ENCODE assay signal across 28 mouse cellular contexts in genomic region chr5:105530576-105530975, GRCm38 (mm10). TPM values are rescaled to one million over a fixed set of nuclear protein-coding genes. Genes with fewer than 3 reads are reported as not detected.
DNase-seq lines count a peak whose midpoint lies in the region; ATAC-seq and TF ChIP-seq lines count a peak whose summit lies in the region.
"Had no signal": no experiment of that assay in that cellular context is flagged by ENCODE, and none has a peak within 500 bp of the region (broad histone marks: within the 10 kb centered on the region; RNA-seq: fewer than 3 reads in every experiment).

No protein-coding gene starts in this region.

- DNase-seq in heart, adult 9 months (ENCODE audit: low spot score in 2 of 2): no peak
- no peak for DNase-seq in liver, postnatal 0 days
- DNase-seq in liver, embryonic 11.5 days (ENCODE audit: low spot score): no peak
- DNase-seq in NIH3T3 (ENCODE audit: low read depth): peak; percentile 73
- DNase-seq in lung, postnatal 25 days (ENCODE audit: low spot score): peak; percentile 50
- no peak for DNase-seq in embryo, embryonic 10.5 days (ENCODE audit: low spot score)
- DNase-seq: adrenal gland, postnatal 10 days; cerebellum, adult 11 months; cerebellum, adult 9-11 months; heart, postnatal 14 days; kidney, postnatal 10 days; layer of hippocampus, postnatal 36 days; liver; thymus, adult 2 months; thymus, postnatal 36 days had no signal

- H3K27me3 ChIP-seq in heart, embryonic 15.5 days: no peaks in the 10 kb centered on the region
- H3K27me3 ChIP-seq in liver, postnatal 0 days (ENCODE audit: insufficient read depth, low read length): no peaks in the 10 kb centered on the region
- H3K27me3 ChIP-seq in liver, embryonic 11.5 days (replicated peaks; ENCODE audit: control insufficient read depth, insufficient read depth, low read length): no peaks in the 10 kb centered on the region
- H3K27me3 ChIP-seq: CH12.LX; embryonic facial prominence, embryonic 13.5 days; forebrain, embryonic 15.5 days; hindbrain, embryonic 12.5 days; intestine, embryonic 15.5 days; liver, embryonic 15.5 days; megakaryocyte, embryonic 14.5 days; midbrain, embryonic 12.5 days; neural tube, embryonic 13.5 days; Patski had no signal

- H3K4me2 ChIP-seq in heart, embryonic 15.5 days: no peak overlapping the region
- no peak overlapping the region for H3K4me2 ChIP-seq in liver, postnatal 0 days (ENCODE audit: low read depth, low read length)
- no peak overlapping the region for H3K4me2 ChIP-seq in liver, embryonic 11.5 days
- H3K4me2 ChIP-seq: embryonic facial prominence, embryonic 13.5 days; forebrain, embryonic 15.5 days; hindbrain, embryonic 12.5 days; intestine, embryonic 15.5 days; liver, embryonic 15.5 days; midbrain, embryonic 12.5 days; neural tube, embryonic 13.5 days had no signal

- H3K9ac ChIP-seq in heart, embryonic 15.5 days: no peak overlapping the region
- no peak overlapping the region for H3K9ac ChIP-seq in liver, postnatal 0 days (replicated peaks)
- no peak overlapping the region for H3K9ac ChIP-seq in liver, embryonic 11.5 days (ENCODE audit: low read depth, low read length)
- H3K9ac ChIP-seq: embryonic facial prominence, embryonic 13.5 days; forebrain, embryonic 15.5 days; hindbrain, embryonic 12.5 days; intestine, embryonic 15.5 days; liver, embryonic 15.5 days; midbrain, embryonic 12.5 days; neural tube, embryonic 13.5 days had no signal

- TF ChIP-seq EP300 in liver, postnatal 0 days (IDR thresholded peaks at IDR 0.05; ENCODE audit: low read depth): no peak

- no peaks in the 10 kb centered on the region for H3K36me3 ChIP-seq in heart, embryonic 15.5 days
- H3K36me3 ChIP-seq in liver, postnatal 0 days (replicated peaks; ENCODE audit: insufficient read depth, low read length): peaks cover 3% of the 10 kb centered on the region; the same call in 1 of the 2 replicates
- H3K36me3 ChIP-seq in liver, embryonic 11.5 days (ENCODE audit: control insufficient read depth, insufficient read depth, low read length): peaks cover 3% of the 10 kb centered on the region; the same call in 1 of the 2 replicates
- H3K36me3 ChIP-seq: embryonic facial prominence, embryonic 13.5 days; forebrain, embryonic 15.5 days; intestine, embryonic 15.5 days; midbrain, embryonic 12.5 days had no signal

- no peak for TF ChIP-seq CTCF in liver, postnatal 0 days (IDR thresholded peaks at IDR 0.05; ENCODE audit: low read depth)

- 0 out of 2 replicates have a peak overlapping the region, but pooled peaks have one; percentile 18 for H3K27ac ChIP-seq in heart, embryonic 15.5 days
- H3K27ac ChIP-seq in liver, postnatal 0 days (ENCODE audit: low read depth): peak overlapping the region; percentile 2; the same call in 1 of the 2 replicates
- H3K27ac ChIP-seq in liver, embryonic 11.5 days (ENCODE audit: low read depth, low read length): no peak overlapping the region
- H3K27ac ChIP-seq: embryonic facial prominence, embryonic 13.5 days; forebrain, embryonic 10.5 days; forebrain, embryonic 15.5 days; hindbrain, embryonic 12.5 days; hindbrain, postnatal 0 days; intestine, embryonic 15.5 days; liver, embryonic 15.5 days; midbrain, embryonic 12.5 days; neural tube, embryonic 13.5 days had no signal

- no peaks in the 10 kb centered on the region for H3K9me3 ChIP-seq in heart, embryonic 15.5 days (replicated peaks)
- no peaks in the 10 kb centered on the region for H3K9me3 ChIP-seq in liver, postnatal 0 days (ENCODE audit: low read length)
- no peaks in the 10 kb centered on the region for H3K9me3 ChIP-seq in liver, embryonic 11.5 days (ENCODE audit: control insufficient read depth, low read length)
- H3K9me3 ChIP-seq: embryonic facial prominence, embryonic 13.5 days; forebrain, embryonic 10.5 days; forebrain, embryonic 15.5 days; hindbrain, embryonic 12.5 days; intestine, embryonic 15.5 days; liver, embryonic 15.5 days; megakaryocyte, embryonic 14.5 days; midbrain, embryonic 12.5 days; neural tube, embryonic 13.5 days had no signal

- H3K4me3 ChIP-seq in heart, embryonic 15.5 days: no peak overlapping the region
- H3K4me3 ChIP-seq in liver, postnatal 0 days (ENCODE audit: low read depth, low read length): no peak overlapping the region
- H3K4me3 ChIP-seq in liver, embryonic 11.5 days (ENCODE audit: low read depth, low read length): no peak overlapping the region
- H3K4me3 ChIP-seq: embryonic facial prominence, embryonic 13.5 days; forebrain, embryonic 10.5 days; forebrain, embryonic 15.5 days; hindbrain, embryonic 12.5 days; intestine, embryonic 15.5 days; liver, embryonic 15.5 days; megakaryocyte, embryonic 14.5 days; midbrain, embryonic 12.5 days; neural tube, embryonic 13.5 days had no signal

- 55% methylated on average over 6 of the region's 6 CpGs for WGBS in heart, embryonic 15.5 days
- WGBS in liver, postnatal 0 days (ENCODE audit: insufficient replicate concordance): 75% methylated on average over 6 of the region's 6 CpGs
- WGBS in liver, embryonic 11.5 days: 90% methylated on average over 6 of the region's 6 CpGs

- H3K4me1 ChIP-seq in heart, embryonic 15.5 days (replicated peaks): peaks cover 39% of the 10 kb centered on the region
- peaks cover 7% of the 10 kb centered on the region for H3K4me1 ChIP-seq in liver, postnatal 0 days (ENCODE audit: insufficient read depth)
- H3K4me1 ChIP-seq in liver, embryonic 11.5 days (replicated peaks; ENCODE audit: control insufficient read depth, insufficient read depth, low read length): peaks cover 40% of the 10 kb centered on the region
- H3K4me1 ChIP-seq: embryonic facial prominence, embryonic 13.5 days; forebrain, embryonic 10.5 days; forebrain, embryonic 15.5 days; hindbrain, embryonic 12.5 days; neural tube, embryonic 13.5 days had no signal

- ATAC-seq in heart, embryonic 15.5 days (replicated peaks; ENCODE audit: insufficient number of reproducible peaks, insufficient read depth, low FRiP score, low read depth): no peak
- no peak for ATAC-seq in liver, postnatal 0 days
- ATAC-seq in liver, embryonic 11.5 days (replicated peaks; ENCODE audit: low FRiP score): no peak
- ATAC-seq: forebrain, embryonic 15.5 days; hindbrain, postnatal 0 days; intestine, embryonic 15.5 days; Patski had no signal

RNA-seq across cellular contexts. Expression of gene Lrrc8c, which starts 11.4 kb away (rescaled TPM):
- polyA plus RNA-seq in heart, embryonic 15.5 days (2015; fragmentation: Nextera tagmentation; extraction: Ambion mirVana): 20.8 and 25.2 TPM in 2 replicates
- polyA plus RNA-seq in liver, postnatal 0 days (2015; fragmentation: Nextera tagmentation; extraction: Ambion mirVana): 8.3 and 9.8 TPM in 2 replicates
- polyA plus RNA-seq in liver, embryonic 11.5 days (2014; fragmentation: Nextera tagmentation; extraction: Ambion mirVana): 30.4 and 33.8 TPM in 2 replicates

Comparison
In these comparisons a context has a peak if more than half of its experiments do, and no peak if none do; other contexts are left out.
1. DNase-seq: peak in NIH3T3 (single experiment) and lung, postnatal 25 days (single experiment); none in heart, adult 9 months (0 of 2), liver, postnatal 0 days (single experiment), liver, embryonic 11.5 days (single experiment) and embryo, embryonic 10.5 days (single experiment).